Mouse (Mus musculus) heart, embryonic 14.5 days (tissue): ENCODE results near the gene Wnt4. TPM values are rescaled to one million over a fixed set of nuclear protein-coding genes. Genes with fewer than 3 reads are reported as not detected.

Source experiments
- ATAC-seq: fragments of 200-750 bp; cut with Nextera tagmentation; 2 replicates; pipeline ENCODE4 v1.8.0; 2017; ENCODE audit warnings: low read depth, moderate TSS enrichment; ENCODE audit not compliant: insufficient number of reproducible peaks, insufficient read depth, low FRiP score
- H3K27ac ChIP-seq, 2 experiments: fragments of 200-500 bp in 1 of 2; fragments of 300-500 bp in 1 of 2; sonication (generic) in 1 of 2; replicated peaks in 1 of 2; 2 replicates each; pipeline ENCODE4 v1.5.1; 2012 to 2014; ENCODE audit warnings: low read depth in 2 of 2, low read length in 2 of 2, control low read depth in 1 of 2, mild to moderate bottlenecking in 1 of 2, mixed read lengths in 1 of 2; ENCODE audit not compliant: control insufficient read depth in 1 of 2, insufficient read depth in 1 of 2
- H3K27me3 ChIP-seq: fragments of 300-500 bp; sonication (generic); 2 replicates; pipeline ENCODE4 v1.6.1; 2014; ENCODE audit warnings: mild to moderate bottlenecking, low read length, control low read depth; ENCODE audit not compliant: control insufficient read depth, insufficient read depth
- H3K36me3 ChIP-seq: fragments of 300-500 bp; sonication (generic); 2 replicates; pipeline ENCODE4 v1.6.1; 2014; ENCODE audit warnings: mild to moderate bottlenecking, control low read depth, low read length, mixed read lengths; ENCODE audit not compliant: control insufficient read depth, insufficient read depth
- H3K4me1 ChIP-seq, 2 experiments: fragments of 200-500 bp in 1 of 2; fragments of 300-500 bp in 1 of 2; sonication (generic) in 1 of 2; 2 replicates each; pipeline ENCODE4 v1.6.1; 2012 to 2014; ENCODE audit warnings: low read length in 2 of 2, control low read depth in 1 of 2, mixed read lengths in 1 of 2; ENCODE audit not compliant: control insufficient read depth in 2 of 2, insufficient read depth in 2 of 2
- H3K4me2 ChIP-seq: fragments of 300-500 bp; sonication (generic); 2 replicates; pipeline ENCODE4 v1.6.1; 2014; ENCODE audit warnings: mild to moderate bottlenecking, low read length
- H3K4me3 ChIP-seq, 2 experiments: fragments of 200-500 bp in 1 of 2; fragments of 300-500 bp in 1 of 2; sonication (generic) in 1 of 2; 2 replicates each; pipeline ENCODE4 v1.5.1; 2012 to 2014; ENCODE audit warnings: low read length in 2 of 2, mild to moderate bottlenecking in 2 of 2, control low read depth in 1 of 2, low read depth in 1 of 2, moderate library complexity in 1 of 2; ENCODE audit not compliant: control insufficient read depth in 1 of 2, insufficient read depth in 1 of 2
- H3K9ac ChIP-seq: fragments of 300-500 bp; sonication (generic); 2 replicates; pipeline ENCODE4 v1.6.1; 2014; ENCODE audit warnings: mild to moderate bottlenecking, low read length
- H3K9me3 ChIP-seq: fragments of 300-500 bp; sonication (generic); 2 replicates; pipeline ENCODE4 v1.6.1; 2016; ENCODE audit warnings: low read length, control low read depth; ENCODE audit not compliant: control insufficient read depth
- WGBS: fragments of 180-500 bp; shearing (Covaris S2); extraction: QIAGEN DNeasy Blood & Tissue Kit; methylation state at CpG from one replicate; pipeline ENCODE4 v1.1.7; 2014; 5-methylcytosine and 5-hydroxymethylcytosine counted together
- polyA plus RNA-seq: library from polyadenylated mRNA; unstranded; fragments of >200 nt; fragmentation: Nextera tagmentation; extraction: Ambion mirVana; gene quantifications from 2 replicates; pipeline ENCODE4 v1.2.1, GENCODE M21; 2014

The Wnt4 gene
- polyA plus RNA-seq, 1 experiment from 2014 or later: 2.2 TPM

GRCm38 (mm10) chr4:137287206-137287605 is 9.9 kb downstream of the Wnt4 start:
- WGBS: 66% methylated on average over 13 of the region's 13 CpGs
- no peak overlapping the region for H3K27ac ChIP-seq
- H3K27me3 ChIP-seq: peaks cover 26% of the 10 kb centered on the region
- H3K36me3 ChIP-seq: no peaks in the 10 kb centered on the region
- H3K9me3 ChIP-seq: no peaks in the 10 kb centered on the region
- H3K4me2 ChIP-seq: no peak overlapping the region
- no peak overlapping the region for H3K4me3 ChIP-seq
- H3K4me1 ChIP-seq: peaks cover 3 to 10% of the 10 kb centered on the region in 2 experiments; a peak in 3 of 4 replicates
- no peak for ATAC-seq
- H3K9ac ChIP-seq: no peak overlapping the region

DNA sequence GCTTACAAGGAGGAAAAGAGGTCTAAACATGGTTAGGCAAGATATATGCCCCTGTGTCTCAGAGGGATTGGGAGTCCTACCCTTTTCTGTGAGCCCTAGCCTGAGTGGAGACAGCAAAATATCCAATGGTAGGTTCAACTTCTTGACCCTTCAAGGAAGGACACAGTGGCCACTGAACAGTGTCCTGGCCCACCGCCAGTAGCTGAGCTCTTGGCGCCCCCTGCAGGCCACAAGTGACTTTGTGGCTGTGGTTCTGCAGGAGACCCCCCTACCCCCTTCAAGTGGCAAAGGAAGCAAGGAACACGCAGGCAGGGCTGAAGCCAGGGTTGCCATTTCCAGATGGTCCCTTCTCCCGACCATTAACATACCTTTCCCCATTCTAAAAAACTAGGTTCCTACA is 10.5 kb downstream of the Wnt4 start:
- no peaks in the 10 kb centered on the region for H3K9me3 ChIP-seq
- no peak overlapping the region for H3K4me2 ChIP-seq
- H3K4me1 ChIP-seq: peaks cover 3 to 6% of the 10 kb centered on the region in 2 experiments; a peak in 3 of 4 replicates
- H3K27ac ChIP-seq: no peak overlapping the region
- H3K4me3 ChIP-seq: no peak overlapping the region
- no peak overlapping the region for H3K9ac ChIP-seq
- peaks cover 20% of the 10 kb centered on the region for H3K27me3 ChIP-seq
- no peaks in the 10 kb centered on the region for H3K36me3 ChIP-seq
- no peak for ATAC-seq
- WGBS: 3% methylated on average over 4 of the region's 4 CpGs

DNA sequence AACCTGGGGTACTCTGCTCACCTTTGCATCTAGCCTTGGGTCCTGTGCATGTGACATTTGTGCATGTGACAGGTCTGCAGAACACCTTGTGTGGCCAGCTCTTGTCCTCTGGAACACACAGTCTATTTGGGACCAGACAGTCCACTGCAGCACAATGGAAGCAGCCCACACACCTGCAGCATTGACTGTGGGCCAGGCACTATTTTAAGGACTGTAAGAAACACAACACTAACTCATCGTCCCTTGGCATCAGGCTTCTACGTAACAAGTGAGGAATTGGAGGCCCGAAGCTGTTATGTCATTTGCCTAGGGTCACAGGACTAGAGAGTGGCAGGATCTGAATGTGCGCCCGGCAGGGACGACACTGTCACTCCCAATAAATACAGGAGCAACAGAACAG is 12.4 kb downstream of the Wnt4 start:
- Histone ChIP-seq H3K4me2 (no peak overlapping the region), H3K4me3 (no peak overlapping the region), H3K9me3 (no peaks in the 10 kb centered on the region), H3K9ac (no peak overlapping the region), H3K27me3 (peaks cover 1% of the 10 kb centered on the region), H3K4me1 (no peaks in the 10 kb centered on the region), H3K27ac (no peak overlapping the region), H3K36me3 (no peaks in the 10 kb centered on the region)
- ATAC-seq: no peak
- 84% methylated on average over 6 of the region's 6 CpGs for WGBS

DNA sequence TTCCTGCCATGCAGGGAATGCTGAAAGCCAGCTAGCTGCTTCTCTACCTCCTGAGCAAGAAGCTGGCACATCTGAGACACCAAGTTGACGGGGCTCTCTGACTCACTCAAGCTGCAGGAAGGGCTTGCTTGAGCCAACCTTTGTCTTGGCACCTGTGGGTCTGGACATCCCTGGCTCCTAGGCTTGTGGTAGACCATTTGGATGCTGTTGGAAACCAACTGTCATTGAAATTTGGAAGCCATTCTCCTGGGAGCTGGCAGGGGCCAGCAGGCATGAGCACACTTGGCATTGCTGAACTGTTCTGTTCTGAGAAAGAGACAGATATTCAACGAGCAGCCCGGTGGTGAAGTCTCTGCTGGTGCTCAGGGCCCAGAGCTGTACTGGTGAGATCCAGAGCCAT is 13.0 kb downstream of the Wnt4 start:
- Histone ChIP-seq H3K9ac (no peak overlapping the region), H3K9me3 (no peaks in the 10 kb centered on the region), H3K4me1 (no peaks in the 10 kb centered on the region), H3K4me2 (no peak overlapping the region), H3K27ac (no peak overlapping the region), H3K4me3 (no peak overlapping the region), H3K27me3 (no peaks in the 10 kb centered on the region), H3K36me3 (no peaks in the 10 kb centered on the region)
- WGBS: 73% methylated on average over 3 of the region's 3 CpGs
- no peak for ATAC-seq

DNA sequence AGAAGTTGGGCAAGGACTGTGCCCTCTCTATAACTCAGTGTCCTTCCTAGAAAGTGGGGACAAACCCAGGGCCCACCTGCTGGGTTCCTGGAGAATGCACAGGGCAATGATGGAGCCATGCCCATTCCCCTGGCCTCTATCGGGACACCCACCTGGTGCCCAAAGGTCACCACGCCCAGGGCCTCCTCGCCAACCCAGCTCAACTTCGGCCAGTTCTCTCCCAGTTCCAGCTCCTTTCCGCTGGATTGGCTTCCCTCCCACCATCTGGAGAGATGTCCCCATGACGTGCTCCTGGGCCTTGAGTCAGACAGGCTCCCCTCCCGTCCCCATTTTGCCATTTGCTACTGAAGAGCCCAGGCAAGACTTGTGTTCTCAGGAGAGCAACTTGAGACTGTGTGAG is 15.3 kb downstream of the Wnt4 start:
- 77% methylated on average over 7 of the region's 7 CpGs for WGBS
- H3K4me3 ChIP-seq: no peak overlapping the region

DNA sequence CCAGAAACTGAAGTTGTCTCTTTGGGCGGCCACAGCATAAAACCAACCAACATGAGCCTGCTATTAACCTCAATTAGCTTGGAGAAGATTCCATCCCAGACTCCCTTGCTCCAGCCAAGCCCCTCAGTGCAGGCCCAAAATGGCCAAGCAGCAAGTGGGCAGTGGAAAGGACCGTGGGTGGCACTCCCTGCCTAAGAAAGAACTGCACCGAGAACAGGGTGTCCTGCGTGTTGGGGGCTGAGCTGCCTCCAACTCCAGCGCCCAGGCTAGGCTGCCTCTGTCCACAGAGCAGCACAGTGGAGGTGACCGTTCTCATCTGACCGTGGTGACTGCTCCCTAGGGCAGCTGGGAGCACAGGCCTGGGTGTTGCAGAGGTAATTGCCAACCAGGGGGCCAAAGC is 16.7 kb downstream of the Wnt4 start:
- H3K27ac ChIP-seq: no peak overlapping the region
- no peak for ATAC-seq
- H3K4me1 ChIP-seq: peaks cover 0 to 2% of the 10 kb centered on the region in 2 experiments; a peak in 1 of 4 replicates
- no peak overlapping the region for H3K4me2 ChIP-seq
- no peaks in the 10 kb centered on the region for H3K9me3 ChIP-seq
- H3K36me3 ChIP-seq: no peaks in the 10 kb centered on the region
- WGBS: 79% methylated on average over 7 of the region's 7 CpGs
- H3K4me3 ChIP-seq: no peak overlapping the region
- no peaks in the 10 kb centered on the region for H3K27me3 ChIP-seq
- H3K9ac ChIP-seq: no peak overlapping the region

More for the DNA sequence above, 15.3 kb downstream of the Wnt4 start:
- no peaks in the 10 kb centered on the region for H3K4me1 ChIP-seq
- H3K4me2 ChIP-seq: no peak overlapping the region
- no peak for ATAC-seq
- no peaks in the 10 kb centered on the region for H3K9me3 ChIP-seq
- no peaks in the 10 kb centered on the region for H3K27me3 ChIP-seq
- no peak overlapping the region for H3K9ac ChIP-seq
- H3K27ac ChIP-seq: no peak overlapping the region
- no peaks in the 10 kb centered on the region for H3K36me3 ChIP-seq

- ATAC-seq: no peak
- H3K27me3 ChIP-seq: no peaks in the 10 kb centered on the region
- no peak overlapping the region for H3K4me3 ChIP-seq
- no peak overlapping the region for H3K9ac ChIP-seq
- WGBS: 62% methylated on average over 5 of the region's 5 CpGs
- no peaks in the 10 kb centered on the region for H3K36me3 ChIP-seq
- no peak overlapping the region for H3K27ac ChIP-seq
- H3K4me2 ChIP-seq: no peak overlapping the region
- H3K4me1 ChIP-seq: peaks cover 0 to 2% of the 10 kb centered on the region in 2 experiments; a peak in 1 of 4 replicates
- H3K9me3 ChIP-seq: no peaks in the 10 kb centered on the region
Observed at GRCm38 (mm10) chr4:137294474-137294873, 17.2 kb downstream of the Wnt4 start.

DNA sequence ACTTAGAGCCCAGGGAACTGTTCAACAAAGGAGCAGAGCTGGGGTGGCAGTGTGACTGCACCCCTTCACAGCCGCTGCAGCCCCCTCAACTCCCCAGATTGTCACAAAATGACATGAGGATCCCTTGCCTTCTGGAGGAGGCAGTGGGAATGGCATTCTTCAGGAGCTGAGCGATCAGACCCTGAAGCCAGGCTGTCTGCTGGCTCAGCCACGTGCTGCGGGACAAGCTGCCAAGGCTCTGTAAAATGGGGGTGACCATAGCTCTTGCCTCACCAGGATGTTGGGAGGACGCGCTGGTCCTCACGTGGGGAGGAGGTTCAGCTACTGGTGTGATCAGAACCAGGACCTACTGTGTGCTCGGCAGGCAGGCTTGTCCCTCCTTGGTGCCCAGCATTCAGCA is 17.7 kb downstream of the Wnt4 start:
- Histone ChIP-seq H3K4me2 (no peak overlapping the region), H3K36me3 (no peaks in the 10 kb centered on the region), H3K4me3 (no peak overlapping the region), H3K27ac (no peak overlapping the region), H3K4me1 (peaks cover 0 to 2% of the 10 kb centered on the region in 2 experiments; a peak in 1 of 4 replicates), H3K9ac (no peak overlapping the region), H3K27me3 (no peaks in the 10 kb centered on the region), H3K9me3 (no peaks in the 10 kb centered on the region)
- 70% methylated on average over 8 of the region's 8 CpGs for WGBS
- ATAC-seq: no peak
